Mouse (Mus musculus) spleen, embryonic (tissue): ENCODE data around the gene Oas1h.
"Not testable (repeated sequence)": the region's sequence is repeated elsewhere in the genome, so short reads cannot be mapped to it uniquely, and the experiment has no call there.

Experiments
- CTCF ChIA-PET: fragments of 350-600 bp; sonication (Branson Sonifier 250); formaldehyde crosslinking; loops from one replicate; lab custom pipeline; 2022; lab: Charles Lee

The Oas1h gene

GRCm38 (mm10) chr5:120881681-120882080, 20.5 kb downstream of the Oas1h start:
- CTCF ChIA-PET = not testable (repeated sequence)

DNA sequence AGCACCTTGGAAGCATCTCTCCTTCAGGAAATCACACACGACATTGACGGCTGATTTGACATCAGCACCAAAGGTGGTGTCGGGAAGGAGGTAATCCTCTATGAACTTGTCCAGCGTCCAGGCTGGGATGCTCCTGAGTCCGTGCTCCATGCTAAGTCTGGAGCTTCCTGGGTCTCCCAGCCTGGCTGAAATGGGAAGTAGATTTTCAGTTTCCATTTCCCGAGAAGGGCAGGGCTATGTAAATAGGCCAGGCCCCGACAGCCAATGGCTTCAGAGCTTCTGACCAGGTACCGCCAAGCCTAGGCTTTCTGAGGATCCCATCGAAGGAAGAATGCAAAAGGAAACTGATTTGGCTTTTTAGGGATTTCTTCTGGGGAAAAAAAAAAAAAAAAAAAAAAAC, 26.2 kb downstream of the Oas1h start, which contains the start of gene Oas1g:
TSS of gene Oas1g (minus strand) at position 201 of the 400 bp plus-strand sequence.
- CTCF ChIA-PET = interaction anchor here (0.7 kb wide), 1 partner anchor 913 kb away, joined by 5 read pairs; no protein-coding TSS in a partner anchor

DNA sequence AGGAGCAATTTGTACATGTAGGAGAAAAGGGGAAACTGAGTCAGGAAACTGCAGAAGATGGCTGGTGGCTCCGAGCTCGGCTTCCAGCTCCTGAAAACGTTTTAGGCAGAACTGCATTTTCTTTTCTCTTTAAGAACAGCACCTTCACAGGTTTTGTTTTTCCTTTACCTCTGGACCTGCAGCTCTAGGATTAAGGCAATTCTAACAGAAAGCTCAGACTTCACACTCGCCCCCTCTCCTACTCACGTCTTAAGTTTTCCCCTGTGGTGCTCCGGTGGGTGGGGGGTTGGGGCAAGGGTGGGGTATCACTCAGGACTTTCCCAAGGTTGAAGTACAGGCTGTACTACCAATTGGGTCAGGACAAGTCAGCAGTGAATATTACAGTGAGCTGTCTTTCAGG, 26.6 kb downstream of the Oas1h start:
- CTCF ChIA-PET = interaction anchor here (0.7 kb wide), 1 partner anchor 912 kb away, joined by 5 read pairs; no protein-coding TSS in a partner anchor

GRCm38 (mm10) chr5:120888294-120888815, 27.1 kb downstream of the Oas1h start:
- CTCF ChIA-PET = interaction anchor here (0.6 to 0.7 kb wide), 2 partner anchors 20 to 912 kb away, joined by 5 to 8 read pairs; no protein-coding TSS in a partner anchor

DNA sequence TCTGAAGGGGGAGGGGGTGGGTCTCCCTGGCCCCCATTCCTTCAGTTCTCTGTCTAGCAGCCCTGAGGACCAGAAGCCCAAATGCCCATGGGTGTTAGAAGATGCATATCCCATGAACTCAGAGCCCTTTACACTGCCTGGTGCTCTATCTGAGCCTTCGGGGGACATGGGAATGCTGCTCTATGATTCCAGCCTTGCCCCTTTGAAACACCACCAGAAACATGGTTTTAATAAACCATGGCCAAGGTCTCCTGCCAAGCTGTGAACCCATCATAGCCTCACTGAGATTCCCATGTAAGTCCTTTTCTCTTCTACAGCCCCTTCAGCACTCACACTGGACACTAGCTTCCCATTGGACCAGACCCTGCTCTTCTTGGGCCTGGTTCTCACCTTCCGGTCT, 28.8 kb downstream of the Oas1h start:
- CTCF ChIA-PET = no interaction called here

GRCm38 (mm10) chr5:120890991-120891390, 29.8 kb downstream of the Oas1h start:
- CTCF ChIA-PET = no interaction called here

GRCm38 (mm10) chr5:120891566-120892242, 30.5 kb downstream of the Oas1h start:
- CTCF ChIA-PET = not testable (repeated sequence)

DNA sequence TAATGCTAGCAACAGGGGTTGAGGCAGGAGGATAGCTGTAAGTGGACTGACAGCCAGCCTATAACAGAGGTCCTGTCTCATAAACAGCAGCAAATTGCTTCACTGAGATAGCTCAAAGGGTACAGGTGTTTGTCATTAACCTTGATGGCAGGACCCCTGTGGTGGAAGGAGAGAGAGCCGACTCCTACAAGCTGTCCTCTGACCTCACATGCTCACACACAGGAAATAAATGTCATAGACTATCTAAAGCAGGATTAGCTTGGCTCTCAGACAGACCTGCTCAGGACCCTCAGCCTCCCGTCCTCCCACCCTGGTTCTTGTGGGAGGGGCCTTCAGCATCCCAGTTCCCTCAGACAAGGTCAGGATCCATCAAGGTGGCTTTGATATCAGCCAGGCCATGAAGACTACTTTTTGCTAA, 31.0 kb downstream of the Oas1h start:
- CTCF ChIA-PET = no interaction called here

GRCm38 (mm10) chr5:120893866-120894265, 32.6 kb downstream of the Oas1h start:
- CTCF ChIA-PET = not testable (repeated sequence)

DNA sequence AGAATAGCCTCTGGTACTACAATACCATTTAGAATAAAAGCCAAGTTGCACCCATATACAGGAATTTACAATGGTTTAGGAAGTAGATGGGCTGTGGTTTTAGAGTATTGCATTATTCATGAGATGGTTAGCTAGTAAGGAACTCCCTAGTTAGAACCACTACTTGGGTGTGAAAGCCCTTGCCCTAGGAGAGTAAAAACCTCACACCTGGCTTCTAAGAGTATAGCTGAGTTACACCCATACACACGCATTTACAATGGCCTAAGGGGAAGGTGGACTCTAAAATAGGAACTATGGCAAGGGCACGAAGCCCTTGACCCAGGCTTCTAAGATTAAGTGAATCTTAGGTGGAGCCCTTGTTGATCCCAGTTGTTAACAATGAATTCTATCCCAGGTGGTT, 33.5 kb downstream of the Oas1h start:
- CTCF ChIA-PET = not testable (repeated sequence)

DNA sequence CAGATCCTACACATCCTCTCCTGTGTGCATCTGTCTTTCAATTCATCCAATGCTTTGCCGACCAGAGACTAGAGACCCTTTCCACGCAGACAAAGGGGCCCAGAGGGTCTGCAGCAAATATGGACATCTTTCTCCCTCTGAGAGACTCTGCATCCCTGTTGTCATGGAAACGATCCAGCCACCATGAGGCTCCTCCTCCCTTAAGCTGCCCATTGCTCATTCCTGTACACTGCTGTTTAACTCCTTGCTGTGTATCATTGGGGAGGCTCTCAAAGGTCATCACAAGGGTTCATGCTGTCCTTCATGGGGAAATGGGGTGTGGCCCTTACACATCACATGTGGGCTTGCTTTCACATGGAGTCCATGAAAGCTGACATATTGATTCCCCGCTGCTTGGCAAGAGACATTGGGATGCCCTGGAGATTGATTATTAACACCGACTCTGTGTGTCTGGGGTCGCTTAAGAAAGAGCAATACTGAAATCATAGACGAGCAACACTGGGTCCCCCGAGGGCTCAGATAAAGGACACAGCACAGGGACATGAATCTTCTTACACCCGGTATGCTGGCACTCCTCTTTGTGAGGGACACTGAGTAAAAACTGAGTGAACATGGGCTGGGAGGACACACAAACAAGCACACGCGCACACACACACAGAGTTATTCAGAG, 34.1 kb downstream of the Oas1h start:
- CTCF ChIA-PET = no interaction called here

DNA sequence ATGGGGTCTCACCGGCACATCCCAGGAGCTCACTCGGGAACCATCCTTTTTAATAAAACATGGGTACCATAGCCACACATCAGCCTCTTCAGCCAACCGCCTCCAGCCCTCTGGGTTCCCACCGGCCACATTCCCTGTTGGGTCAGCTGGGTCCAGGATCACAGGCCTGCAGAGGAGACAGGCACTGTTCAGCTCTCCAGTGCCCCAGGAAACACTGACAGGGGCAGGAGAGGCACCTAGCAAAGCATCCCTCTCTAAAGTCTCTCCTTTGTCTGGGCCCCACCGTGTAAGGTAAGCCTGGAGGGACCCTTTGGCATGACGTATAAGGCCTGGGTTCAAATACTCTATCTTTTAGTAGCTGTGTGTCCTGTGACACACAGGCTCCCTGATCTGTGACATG, 37.1 kb downstream of the Oas1h start:
- CTCF ChIA-PET = no interaction called here

GRCm38 (mm10) chr5:120898726-120899125, 37.5 kb downstream of the Oas1h start:
- CTCF ChIA-PET = no interaction called here

DNA sequence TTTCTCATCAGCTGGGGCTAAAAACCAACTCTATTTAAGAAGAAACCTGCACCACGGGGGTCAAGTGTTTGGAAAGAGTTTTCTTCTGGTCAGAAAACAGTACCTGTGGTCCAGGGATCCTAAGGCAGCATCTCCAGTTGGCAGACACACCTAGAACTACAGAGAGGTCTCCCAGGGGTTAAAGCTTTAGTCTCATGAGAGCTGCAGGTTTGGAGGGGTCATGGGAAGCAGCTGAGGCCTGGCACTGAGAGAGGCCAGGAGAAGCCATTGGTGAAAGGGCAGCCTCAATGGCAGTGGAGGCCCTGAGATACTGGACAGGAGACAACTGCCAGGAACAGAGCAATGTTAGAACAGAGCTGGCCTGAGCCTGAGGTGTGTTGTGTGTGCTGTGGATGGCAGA, 39.4 kb downstream of the Oas1h start:
- CTCF ChIA-PET = no interaction called here

- CTCF ChIA-PET = no interaction called here
Measured at GRCm38 (mm10) chr5:120902056-120902455, 40.8 kb downstream of the Oas1h start.

- CTCF ChIA-PET = interaction anchor here (0.6 kb wide), 1 partner anchor 69 kb away, joined by 5 read pairs; no protein-coding TSS in a partner anchor
Measured at GRCm38 (mm10) chr5:120906791-120907733, 45.8 kb downstream of the Oas1h start, which contains the start of gene Oas1a. Gene Oas1a (minus strand): TSS chr5:120907521.

DNA sequence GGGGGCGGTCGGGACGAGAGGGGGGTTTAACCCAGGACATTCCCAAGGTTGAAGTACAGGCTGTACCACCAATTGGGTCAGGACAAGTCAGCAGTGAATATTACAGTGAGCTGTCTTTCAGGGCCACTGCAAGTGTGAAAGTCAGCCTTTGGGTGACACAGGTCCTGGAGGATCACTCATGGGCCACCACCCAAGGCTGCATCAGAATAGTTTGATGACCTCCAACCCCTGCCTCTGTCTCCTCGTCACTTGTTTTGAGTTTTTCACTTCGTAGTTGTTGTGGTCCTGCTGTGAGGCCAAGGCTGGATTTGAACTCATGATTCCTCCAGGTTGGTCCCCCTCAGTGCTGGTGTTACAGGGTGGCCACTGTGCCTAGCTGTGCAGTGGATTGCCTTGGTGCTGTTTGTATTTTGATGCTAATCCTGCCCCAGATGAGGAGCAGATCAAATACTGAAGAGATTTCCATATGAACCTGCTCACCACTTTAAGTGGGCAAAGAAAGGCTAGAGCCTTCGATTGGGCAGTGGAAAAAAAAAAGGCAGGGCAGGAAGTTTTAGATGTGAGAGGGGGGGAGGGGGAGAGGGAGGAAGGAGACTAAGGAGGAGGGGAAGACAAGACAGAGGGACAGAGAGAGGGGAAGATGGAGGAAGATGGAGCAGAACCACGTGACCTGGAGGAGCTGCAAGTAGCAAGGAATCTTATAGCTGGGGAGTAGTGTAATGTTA, 47.1 kb downstream of the Oas1h start:
- CTCF ChIA-PET = interaction anchor here (0.6 kb wide), 1 partner anchor 20 kb away, joined by 8 read pairs; no protein-coding TSS in a partner anchor

DNA sequence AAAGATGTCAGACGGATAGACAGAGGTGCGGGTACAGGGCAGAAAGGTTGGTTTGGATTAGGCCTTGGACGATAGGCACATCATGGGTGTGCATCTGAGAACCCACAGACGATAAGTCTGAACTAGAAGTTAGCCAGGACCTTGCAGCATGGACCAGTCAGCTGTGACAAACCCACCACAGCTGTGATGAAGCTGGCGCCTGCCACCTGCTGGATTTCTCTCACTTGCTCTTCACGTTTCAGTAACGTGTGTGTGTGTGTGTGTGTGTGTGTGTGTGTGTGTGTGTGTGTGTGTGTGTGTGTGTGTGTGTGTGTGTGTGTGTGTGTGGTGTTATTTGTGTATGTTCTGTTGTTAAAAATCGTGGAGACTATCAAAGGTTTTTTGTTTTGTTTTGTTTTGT, 53.0 kb downstream of the Oas1h start, which contains the start of gene Oas1d:
TSS of gene Oas1d (plus strand) at position 333 of the 400 bp plus-strand sequence.
- CTCF ChIA-PET = not testable (repeated sequence)

GRCm38 (mm10) chr5:120919156-120919935, 58.1 kb downstream of the Oas1h start:
- CTCF ChIA-PET = interaction anchor here (0.6 kb wide), 1 partner anchor 14 kb away, joined by 24 read pairs; no protein-coding TSS in a partner anchor

DNA sequence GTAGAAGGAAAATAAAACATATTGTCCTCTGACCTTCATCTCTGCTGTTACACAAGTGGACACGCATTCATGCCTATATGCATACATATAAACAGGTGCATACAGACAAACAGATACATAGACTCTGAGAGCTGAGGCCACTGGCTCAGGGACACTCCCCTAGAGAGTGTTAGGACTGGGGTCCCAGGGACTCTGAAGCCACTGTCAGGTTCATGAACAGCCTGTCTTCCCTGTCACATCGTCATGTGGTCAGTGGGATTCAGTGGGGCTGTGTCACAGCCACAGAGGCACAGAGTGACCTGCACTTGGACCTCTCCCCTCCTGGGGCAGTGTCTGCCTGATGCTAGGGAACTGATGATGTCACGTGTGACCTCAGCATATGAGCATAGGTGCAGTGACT, 59.1 kb downstream of the Oas1h start:
- CTCF ChIA-PET = no interaction called here
